Mouse (Mus musculus) forebrain, embryonic 16.5 days (tissue): ENCODE data around the gene Slc30a5. TPM values are rescaled to one million over a fixed set of nuclear protein-coding genes. Genes with fewer than 3 reads are reported as not detected.

ENCODE experiments used
- ATAC-seq: fragments of 200-750 bp; cut with Nextera tagmentation; 2 replicates; pipeline ENCODE4 v1.8.0; 2017; ENCODE audit warnings: mild to moderate bottlenecking, moderate library complexity
- H3K27ac ChIP-seq: fragments of 300-500 bp; sonication (generic); 2 replicates; pipeline ENCODE4 v1.5.1; 2014; ENCODE audit warnings: low read length, control low read depth
- H3K27me3 ChIP-seq: fragments of 300-500 bp; sonication (generic); replicated peaks from 2 replicates; pipeline ENCODE4 v1.6.1; 2014; ENCODE audit warnings: low read length; ENCODE audit not compliant: control insufficient read depth, insufficient read depth
- H3K36me3 ChIP-seq: fragments of 300-500 bp; sonication (generic); 2 replicates; pipeline ENCODE4 v1.6.1; 2014; ENCODE audit not compliant: control insufficient read depth, insufficient read depth
- H3K4me1 ChIP-seq: fragments of 300-500 bp; sonication (generic); replicated peaks from 2 replicates; pipeline ENCODE4 v1.6.1; 2014; ENCODE audit warnings: low read length; ENCODE audit not compliant: control insufficient read depth, insufficient read depth
- H3K4me2 ChIP-seq: fragments of 300-500 bp; sonication (generic); 2 replicates; pipeline ENCODE4 v1.6.1; 2014; ENCODE audit warnings: mild to moderate bottlenecking, low read length, control low read depth
- H3K4me3 ChIP-seq: fragments of 300-500 bp; sonication (generic); replicated peaks from 2 replicates; pipeline ENCODE4 v1.5.1; 2014; ENCODE audit warnings: mild to moderate bottlenecking, low read length, control low read depth
- H3K9ac ChIP-seq: fragments of 300-500 bp; sonication (generic); replicated peaks from 2 replicates; pipeline ENCODE4 v1.6.1; 2014; ENCODE audit warnings: low read depth, low read length, control low read depth
- H3K9me3 ChIP-seq: fragments of 300-500 bp; sonication (generic); 2 replicates; pipeline ENCODE4 v1.6.1; 2016; ENCODE audit warnings: low read length; ENCODE audit not compliant: control insufficient read depth
- WGBS: fragments of 180-500 bp; shearing (Covaris S2); extraction: QIAGEN DNeasy Blood & Tissue Kit; methylation state at CpG from one replicate; pipeline ENCODE4 v1.1.7; 2014; 5-methylcytosine and 5-hydroxymethylcytosine counted together
- polyA plus RNA-seq: library from polyadenylated mRNA; unstranded; fragments of >200 nt; fragmentation: Nextera tagmentation; extraction: Ambion mirVana; gene quantifications from 2 replicates; pipeline ENCODE4 v1.2.1, GENCODE M21; 2015

The Slc30a5 gene
- polyA plus RNA-seq, result 34.9 and 38.8 TPM in 2 replicates

DNA sequence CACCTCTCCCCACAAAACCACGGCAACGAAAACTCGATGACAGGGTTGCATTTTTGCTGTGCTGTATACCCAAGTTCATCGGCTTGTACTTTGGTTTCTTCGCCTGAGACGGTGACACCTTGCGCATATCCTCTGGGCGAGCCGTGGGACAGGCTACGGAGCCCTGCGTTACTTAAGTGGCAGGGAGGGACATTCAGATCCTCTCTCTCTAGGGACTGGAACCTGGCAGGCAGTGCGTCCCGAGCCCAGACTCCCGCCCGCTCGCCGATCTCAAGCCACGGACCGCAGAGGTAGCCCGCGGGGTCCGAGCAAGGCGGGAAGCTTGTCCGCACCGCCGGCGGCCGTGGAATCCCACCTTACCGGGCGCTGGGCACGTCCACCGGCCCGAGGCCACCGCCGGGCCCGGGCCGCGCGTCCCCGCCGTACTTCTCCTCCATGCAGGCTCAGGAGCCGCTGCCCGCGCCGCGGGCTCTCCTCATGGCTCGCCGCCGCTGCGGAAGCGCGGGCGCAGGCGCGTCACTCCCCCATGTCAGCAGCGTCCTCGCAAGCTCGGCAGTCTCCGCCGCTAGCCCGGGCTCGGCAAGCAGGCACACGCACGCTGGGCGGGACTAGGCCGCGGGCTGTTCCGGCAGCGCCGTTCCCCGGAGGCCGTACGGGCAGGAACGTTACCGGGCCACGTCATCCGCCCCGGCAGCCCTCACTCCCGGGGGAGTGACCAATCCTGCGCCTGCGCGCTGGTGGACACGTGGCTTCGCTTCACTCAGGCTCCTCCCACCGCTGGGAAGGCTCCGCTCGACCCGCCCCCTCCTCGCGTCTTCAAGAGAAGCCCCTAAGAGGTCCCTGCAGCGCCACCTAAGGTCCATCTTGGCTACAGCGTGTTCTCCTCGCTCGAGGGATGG is at the start of gene Slc30a5:
Gene Slc30a5, minus strand, starts transcription at position 687 of the 899 bp plus-strand sequence.
- under 1% methylated on average over 90 of the region's 94 CpGs for WGBS
- H3K27me3 ChIP-seq, result no peaks in the 10 kb centered on the region

DNA sequence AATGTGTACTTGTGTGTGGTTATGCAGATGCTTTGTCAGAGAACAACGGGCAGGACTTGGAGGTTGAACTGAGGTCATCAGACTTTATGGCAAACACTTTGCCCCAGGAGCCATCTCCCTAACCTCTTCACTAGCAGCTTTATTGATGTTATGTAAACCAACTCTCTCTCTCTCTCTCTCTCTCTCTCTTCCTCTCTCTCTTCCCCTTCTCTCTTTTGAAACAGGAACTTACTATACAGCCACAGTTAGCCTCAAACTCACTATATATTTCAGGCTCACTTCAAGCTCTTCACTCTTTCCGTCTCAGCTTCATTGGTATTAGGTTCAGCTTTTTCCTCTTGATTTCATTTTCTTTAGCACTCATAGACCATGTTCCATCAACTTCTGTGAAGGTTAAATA is 48.7 kb upstream of the Slc30a5 start:
- 94% methylated on average over 2 of the region's 2 CpGs for WGBS
- Histone ChIP-seq H3K4me2 (no peak overlapping the region), H3K4me1 (no peaks in the 10 kb centered on the region), H3K36me3 (no peaks in the 10 kb centered on the region), H3K9ac (no peak overlapping the region), H3K27me3 (no peaks in the 10 kb centered on the region), H3K27ac (no peak overlapping the region), H3K9me3 (no peaks in the 10 kb centered on the region), H3K4me3 (no peak overlapping the region)
- ATAC-seq, result no peak

More for the DNA sequence above, at the start of gene Slc30a5:
- H3K4me2 ChIP-seq, result peak within 1 kb of the TSS; percentile 68
- H3K9me3 ChIP-seq, result no peaks in the 10 kb centered on the region
- H3K27ac ChIP-seq, result peak within 1 kb of the TSS; percentile 87
- H3K4me1 ChIP-seq, result peaks cover 16% of the 10 kb centered on the region
- H3K4me3 ChIP-seq, result peak within 1 kb of the TSS; percentile 98
- H3K9ac ChIP-seq, result peak within 1 kb of the TSS; percentile 95
- peak; percentile 98 for ATAC-seq
- no peaks in the 10 kb centered on the region for H3K36me3 ChIP-seq

DNA sequence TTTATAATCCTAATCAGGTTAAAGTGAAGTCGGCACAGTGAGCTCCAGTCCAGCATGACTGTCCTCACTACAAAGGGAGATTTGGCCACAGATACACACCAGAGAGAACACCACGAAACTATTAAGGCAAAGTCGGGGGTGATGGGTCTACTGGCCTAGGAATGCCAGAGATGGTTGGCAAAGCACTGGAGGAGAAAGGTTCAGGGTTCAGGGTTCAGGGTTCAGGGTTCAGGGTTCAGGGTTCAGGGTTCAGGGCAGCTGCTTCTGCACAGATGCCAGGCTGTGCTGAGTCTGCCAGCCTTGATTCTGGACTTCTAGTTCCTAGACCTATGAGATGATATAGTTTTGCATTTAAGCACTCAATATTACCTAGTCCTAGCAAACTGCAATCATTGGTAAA is 46.6 kb upstream of the Slc30a5 start:
- no peak overlapping the region for H3K4me2 ChIP-seq
- no peak overlapping the region for H3K27ac ChIP-seq
- 77% methylated on average over 3 of the region's 3 CpGs for WGBS
- no peaks in the 10 kb centered on the region for H3K9me3 ChIP-seq
- peaks cover 4% of the 10 kb centered on the region for H3K4me1 ChIP-seq
- H3K36me3 ChIP-seq, result no peaks in the 10 kb centered on the region
- no peak for ATAC-seq
- no peaks in the 10 kb centered on the region for H3K27me3 ChIP-seq
- H3K4me3 ChIP-seq, result no peak overlapping the region
- no peak overlapping the region for H3K9ac ChIP-seq

DNA sequence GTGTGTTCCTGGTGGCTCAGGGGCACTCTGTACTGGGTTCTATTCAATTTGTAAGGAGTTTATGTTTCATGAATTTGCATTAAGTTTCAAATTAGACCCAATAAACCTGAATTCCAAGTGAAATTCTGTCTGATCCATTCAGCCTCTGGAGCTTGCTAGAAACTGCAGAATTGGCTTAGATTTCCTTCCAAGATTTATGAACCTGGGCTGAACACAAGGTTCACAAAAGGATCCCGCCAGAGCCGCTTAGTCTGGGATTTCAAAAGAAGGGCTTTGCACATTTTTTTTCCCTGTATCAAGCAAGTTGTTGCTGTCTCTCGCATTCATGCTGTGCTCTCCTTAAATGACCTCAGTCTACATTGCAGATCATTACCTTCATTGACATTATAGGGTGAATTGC is 46.1 kb upstream of the Slc30a5 start:
- no peak overlapping the region for H3K9ac ChIP-seq
- peaks cover 7% of the 10 kb centered on the region for H3K4me1 ChIP-seq
- H3K4me3 ChIP-seq, result no peak overlapping the region
- WGBS, result 30% methylated on average over 3 of the region's 3 CpGs
- no peaks in the 10 kb centered on the region for H3K27me3 ChIP-seq
- no peaks in the 10 kb centered on the region for H3K9me3 ChIP-seq
- ATAC-seq, result no peak
- H3K4me2 ChIP-seq, result no peak overlapping the region
- no peaks in the 10 kb centered on the region for H3K36me3 ChIP-seq
- H3K27ac ChIP-seq, result no peak overlapping the region

DNA sequence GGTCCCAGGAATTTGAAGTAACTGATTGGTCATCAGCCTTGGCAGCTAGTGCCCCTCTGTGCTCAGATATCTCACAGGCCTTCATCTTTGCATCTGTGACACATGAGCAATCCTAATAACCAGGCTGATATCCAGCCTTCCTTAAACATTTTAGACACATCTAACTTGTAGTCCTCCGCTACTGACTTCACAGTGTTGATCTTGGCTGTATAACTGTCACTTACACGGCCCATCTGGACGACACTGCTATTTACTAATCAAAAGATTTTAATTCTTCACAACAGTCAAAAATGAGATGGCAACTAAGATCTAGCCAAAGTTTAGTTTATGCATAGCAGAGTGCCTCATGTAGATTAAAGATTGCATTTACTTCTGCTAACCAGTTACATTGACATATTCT is 45.0 kb upstream of the Slc30a5 start:
- no peaks in the 10 kb centered on the region for H3K27me3 ChIP-seq
- H3K9ac ChIP-seq, result no peak overlapping the region
- H3K27ac ChIP-seq, result no peak overlapping the region
- no peak overlapping the region for H3K4me2 ChIP-seq
- H3K9me3 ChIP-seq, result no peaks in the 10 kb centered on the region
- H3K36me3 ChIP-seq, result no peaks in the 10 kb centered on the region
- WGBS, result 85% methylated on average over 3 of the region's 3 CpGs
- no peak overlapping the region for H3K4me3 ChIP-seq
- H3K4me1 ChIP-seq, result peaks cover 7% of the 10 kb centered on the region
- ATAC-seq, result no peak

DNA sequence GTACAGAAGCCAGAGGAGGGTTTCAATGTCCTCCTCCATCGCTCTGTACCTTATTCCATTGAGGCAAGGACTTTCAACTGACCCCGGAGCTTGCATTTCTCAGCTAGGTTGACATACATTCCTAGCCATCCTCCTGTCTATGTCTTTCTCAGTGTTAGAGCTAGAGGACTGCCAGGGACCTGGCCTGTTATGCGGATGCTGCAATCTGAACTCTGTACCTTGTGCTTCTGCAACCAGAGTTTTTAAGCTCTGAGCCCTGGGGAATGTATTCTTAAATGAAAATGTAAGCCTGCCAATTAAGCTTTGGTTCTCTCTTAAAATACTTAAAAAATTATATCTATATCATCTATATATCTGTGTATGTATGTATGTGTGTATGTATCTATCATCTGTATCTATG is 44.5 kb upstream of the Slc30a5 start:
- Histone ChIP-seq H3K9ac (no peak overlapping the region), H3K36me3 (no peaks in the 10 kb centered on the region), H3K4me2 (no peak overlapping the region), H3K27ac (no peak overlapping the region), H3K27me3 (no peaks in the 10 kb centered on the region), H3K9me3 (no peaks in the 10 kb centered on the region), H3K4me3 (no peak overlapping the region), H3K4me1 (peaks cover 7% of the 10 kb centered on the region)
- no peak for ATAC-seq
- 95% methylated on average over 3 of the region's 3 CpGs for WGBS

DNA sequence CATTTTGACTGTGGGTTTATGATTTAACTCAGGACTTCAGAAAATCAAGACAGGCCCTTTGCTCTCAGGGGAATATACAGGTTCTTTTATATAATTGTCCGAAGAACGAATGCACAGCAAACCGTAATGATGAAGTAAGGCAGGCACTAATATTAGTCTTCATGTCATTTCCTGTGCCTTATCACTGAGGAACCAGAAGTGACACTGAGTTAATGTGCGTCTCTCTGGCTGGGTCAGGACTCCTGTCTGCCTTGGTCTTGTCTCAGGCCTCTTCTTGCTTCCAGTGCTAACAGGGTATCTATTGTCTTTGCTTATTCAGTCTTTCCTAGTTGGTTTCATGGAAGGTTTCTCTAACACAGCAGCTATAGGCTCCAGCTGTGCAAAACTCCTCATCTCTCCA is 41.9 kb upstream of the Slc30a5 start:
- WGBS, result 39% methylated on average over 4 of the region's 4 CpGs
- no peak overlapping the region for H3K9ac ChIP-seq
- ATAC-seq, result no peak
- H3K27me3 ChIP-seq, result no peaks in the 10 kb centered on the region
- no peaks in the 10 kb centered on the region for H3K36me3 ChIP-seq
- no peak overlapping the region; the same call in 1 of the 2 replicates for H3K27ac ChIP-seq
- no peaks in the 10 kb centered on the region for H3K9me3 ChIP-seq
- no peak overlapping the region for H3K4me2 ChIP-seq
- no peak overlapping the region for H3K4me3 ChIP-seq
- peaks cover 16% of the 10 kb centered on the region for H3K4me1 ChIP-seq

DNA sequence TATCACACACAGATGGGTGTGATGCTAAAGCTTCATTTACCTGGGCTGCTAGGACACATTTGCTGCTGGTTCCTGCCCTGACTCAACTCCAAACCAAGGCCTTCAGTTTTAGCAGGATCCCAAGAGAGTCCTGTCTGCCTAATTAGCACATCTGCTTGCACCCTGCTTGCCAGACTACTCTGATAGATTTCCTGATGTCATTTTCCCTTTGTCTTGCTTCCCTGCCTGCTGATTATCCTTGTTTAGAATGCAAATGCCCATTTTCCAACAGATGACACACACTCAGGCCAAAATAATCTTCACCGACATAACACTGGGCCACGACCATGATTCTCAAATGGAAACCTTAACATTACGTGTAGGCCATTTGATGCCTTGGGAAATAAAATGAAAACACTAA is 41.4 kb upstream of the Slc30a5 start:
- Histone ChIP-seq H3K36me3 (no peaks in the 10 kb centered on the region), H3K27ac (peak overlapping the region; percentile 39; the same call in 1 of the 2 replicates), H3K27me3 (no peaks in the 10 kb centered on the region), H3K9ac (no peak overlapping the region), H3K4me3 (no peak overlapping the region), H3K4me2 (no peak overlapping the region), H3K9me3 (no peaks in the 10 kb centered on the region), H3K4me1 (peaks cover 16% of the 10 kb centered on the region)
- peak; percentile 65 for ATAC-seq
- 17% methylated on average over 3 of the region's 3 CpGs for WGBS

DNA sequence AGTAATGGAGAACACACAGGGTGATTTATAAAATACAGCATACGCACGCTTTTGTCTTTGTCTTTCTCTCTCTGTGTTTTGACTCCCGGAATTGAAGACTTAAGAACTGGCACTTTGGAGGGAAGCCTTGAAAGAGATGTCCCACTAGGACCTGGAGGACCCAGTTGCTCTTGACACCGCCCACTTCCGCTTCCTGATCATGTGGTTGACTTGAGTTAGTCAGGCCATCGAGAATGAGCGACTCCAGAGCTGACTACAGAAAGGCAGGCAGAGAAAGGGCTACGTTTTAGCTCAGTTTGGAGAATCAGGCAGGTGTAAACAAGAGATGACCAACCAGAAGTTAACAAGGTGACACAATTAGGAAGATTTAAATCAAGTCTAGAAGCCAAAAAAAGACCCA is 40.3 kb upstream of the Slc30a5 start:
- Histone ChIP-seq H3K4me1 (peaks cover 16% of the 10 kb centered on the region), H3K27me3 (no peaks in the 10 kb centered on the region), H3K9me3 (no peaks in the 10 kb centered on the region), H3K36me3 (no peaks in the 10 kb centered on the region), H3K4me2 (no peak overlapping the region), H3K27ac (no peak overlapping the region), H3K9ac (no peak overlapping the region), H3K4me3 (no peak overlapping the region)
- WGBS, result 76% methylated on average over 8 of the region's 8 CpGs
- no peak for ATAC-seq
